Mouse (Mus musculus) hindbrain, embryonic 16.5 days (tissue): ENCODE data around the gene Vps39. TPM values are rescaled to one million over a fixed set of nuclear protein-coding genes. Genes with fewer than 3 reads are reported as not detected.

Experiments used
- ATAC-seq: fragments of 200-750 bp; cut with Nextera tagmentation; 2 replicates; pipeline ENCODE4 v1.8.0; 2017; ENCODE audit warnings: moderate TSS enrichment, moderate library complexity
- H3K27ac ChIP-seq: fragments of 300-500 bp; sonication (generic); 2 replicates; pipeline ENCODE4 v1.5.1; 2014; ENCODE audit warnings: low read depth, mild to moderate bottlenecking, control low read depth, low read length, moderate library complexity
- H3K27me3 ChIP-seq: fragments of 300-500 bp; sonication (generic); replicated peaks from 2 replicates; pipeline ENCODE4 v1.6.1; 2014; ENCODE audit warnings: low read length; ENCODE audit not compliant: control insufficient read depth, insufficient read depth
- H3K36me3 ChIP-seq: fragments of 300-500 bp; sonication (generic); 2 replicates; pipeline ENCODE4 v1.6.1; 2014; ENCODE audit warnings: mild to moderate bottlenecking, low read length, moderate library complexity, mixed read lengths; ENCODE audit not compliant: control insufficient read depth, insufficient read depth
- H3K4me1 ChIP-seq: fragments of 300-500 bp; sonication (generic); 2 replicates; pipeline ENCODE4 v1.6.1; 2014; ENCODE audit warnings: low read depth, low read length; ENCODE audit not compliant: control insufficient read depth, insufficient read depth
- H3K4me2 ChIP-seq: fragments of 300-500 bp; sonication (generic); 2 replicates; pipeline ENCODE4 v1.6.1; 2014; ENCODE audit warnings: mild to moderate bottlenecking, low read length, control low read depth, moderate library complexity
- H3K4me3 ChIP-seq: fragments of 300-500 bp; sonication (generic); 2 replicates; pipeline ENCODE4 v1.5.1; 2014; ENCODE audit warnings: mild to moderate bottlenecking, low read length, control low read depth, moderate library complexity
- H3K9ac ChIP-seq: fragments of 300-500 bp; sonication (generic); 2 replicates; pipeline ENCODE4 v1.6.1; 2014; ENCODE audit warnings: low read depth, mild to moderate bottlenecking, control low read depth, low read length, moderate library complexity
- H3K9me3 ChIP-seq: fragments of 300-500 bp; sonication (generic); 2 replicates; pipeline ENCODE4 v1.6.1; 2014; ENCODE audit warnings: mild to moderate bottlenecking, low read length, moderate library complexity; ENCODE audit not compliant: control insufficient read depth
- WGBS: fragments of 180-500 bp; shearing (Covaris S2); extraction: QIAGEN DNeasy Blood & Tissue Kit; methylation state at CpG from one replicate; pipeline ENCODE4 v1.1.7; 2014; 5-methylcytosine and 5-hydroxymethylcytosine counted together
- polyA plus RNA-seq: library from polyadenylated mRNA; unstranded; fragments of >200 nt; fragmentation: Nextera tagmentation; extraction: Ambion mirVana; gene quantifications from 2 replicates; pipeline ENCODE4 v1.2.1, GENCODE M21; 2015

Gene Vps39
- polyA plus RNA-seq, result 43.0 and 44.5 TPM in 2 replicates

GRCm38 (mm10) chr2:120352682-120353646 is at the start of gene Vps39:
TSS of gene Vps39 (minus strand) at chr2:120353137.
- H3K9me3 ChIP-seq, result no peaks in the 10 kb centered on the region
- H3K4me1 ChIP-seq, result peaks cover 13% of the 10 kb centered on the region
- H3K9ac ChIP-seq, result peak within 1 kb of the TSS; percentile 77
- peaks cover 21% of the 10 kb centered on the region for H3K36me3 ChIP-seq
- H3K27me3 ChIP-seq, result no peaks in the 10 kb centered on the region
- H3K4me3 ChIP-seq, result peak within 1 kb of the TSS; percentile 65
- WGBS, result 11% methylated on average over 43 of the region's 44 CpGs
- peak; percentile 98 for ATAC-seq
- H3K27ac ChIP-seq, result peak within 1 kb of the TSS; percentile 82
- peak within 1 kb of the TSS; percentile 71 for H3K4me2 ChIP-seq

- H3K9me3 ChIP-seq, result no peaks in the 10 kb centered on the region
- no peak overlapping the region for H3K4me3 ChIP-seq
- no peak for ATAC-seq
- H3K9ac ChIP-seq, result no peak overlapping the region
- no peak overlapping the region for H3K4me2 ChIP-seq
- 94% methylated on average over 1 of the region's 1 CpGs for WGBS
- H3K27ac ChIP-seq, result no peak overlapping the region
- peaks cover 7% of the 10 kb centered on the region for H3K4me1 ChIP-seq
- no peaks in the 10 kb centered on the region for H3K27me3 ChIP-seq
- peaks cover 12% of the 10 kb centered on the region for H3K36me3 ChIP-seq
Observed at GRCm38 (mm10) chr2:120397951-120398350, 45.0 kb upstream of the Vps39 start.

- H3K9ac ChIP-seq, result no peak overlapping the region
- no peak for ATAC-seq
- no peaks in the 10 kb centered on the region for H3K4me1 ChIP-seq
- H3K4me3 ChIP-seq, result no peak overlapping the region
- no peak overlapping the region for H3K4me2 ChIP-seq
- H3K9me3 ChIP-seq, result no peaks in the 10 kb centered on the region
- H3K36me3 ChIP-seq, result peaks cover 33% of the 10 kb centered on the region
- no peak overlapping the region for H3K27ac ChIP-seq
- H3K27me3 ChIP-seq, result no peaks in the 10 kb centered on the region
Observed at GRCm38 (mm10) chr2:120392406-120392805, 39.5 kb upstream of the Vps39 start.

- WGBS, result 95% methylated on average over 1 of the region's 1 CpGs
- H3K36me3 ChIP-seq, result peaks cover 31% of the 10 kb centered on the region
- no peaks in the 10 kb centered on the region for H3K9me3 ChIP-seq
- no peaks in the 10 kb centered on the region for H3K27me3 ChIP-seq
- H3K27ac ChIP-seq, result no peak overlapping the region
- H3K9ac ChIP-seq, result no peak overlapping the region
- H3K4me1 ChIP-seq, result no peaks in the 10 kb centered on the region
- no peak overlapping the region for H3K4me3 ChIP-seq
- no peak for ATAC-seq
- no peak overlapping the region for H3K4me2 ChIP-seq
Observed at GRCm38 (mm10) chr2:120390934-120391333, 38.0 kb upstream of the Vps39 start.

GRCm38 (mm10) chr2:120389376-120389775 is 36.4 kb upstream of the Vps39 start:
- no peak overlapping the region for H3K27ac ChIP-seq
- H3K27me3 ChIP-seq, result no peaks in the 10 kb centered on the region
- H3K4me3 ChIP-seq, result no peak overlapping the region
- H3K4me1 ChIP-seq, result no peaks in the 10 kb centered on the region
- no peak overlapping the region for H3K9ac ChIP-seq
- H3K36me3 ChIP-seq, result peaks cover 26% of the 10 kb centered on the region
- 90% methylated on average over 3 of the region's 3 CpGs for WGBS
- ATAC-seq, result no peak
- H3K9me3 ChIP-seq, result no peaks in the 10 kb centered on the region
- H3K4me2 ChIP-seq, result no peak overlapping the region

GRCm38 (mm10) chr2:120387291-120387690 is 34.4 kb upstream of the Vps39 start:
- Histone ChIP-seq H3K27me3 (no peaks in the 10 kb centered on the region), H3K9ac (no peak overlapping the region), H3K4me3 (no peak overlapping the region), H3K36me3 (peaks cover 29% of the 10 kb centered on the region), H3K4me2 (no peak overlapping the region), H3K27ac (no peak overlapping the region), H3K4me1 (no peaks in the 10 kb centered on the region), H3K9me3 (no peaks in the 10 kb centered on the region)
- ATAC-seq, result no peak
- 94% methylated on average over 1 of the region's 1 CpGs for WGBS

GRCm38 (mm10) chr2:120386264-120386663 is 33.3 kb upstream of the Vps39 start:
- H3K9ac ChIP-seq, result no peak overlapping the region
- peaks cover 29% of the 10 kb centered on the region for H3K36me3 ChIP-seq
- no peak overlapping the region for H3K27ac ChIP-seq
- H3K27me3 ChIP-seq, result no peaks in the 10 kb centered on the region
- H3K4me2 ChIP-seq, result no peak overlapping the region
- H3K4me1 ChIP-seq, result no peaks in the 10 kb centered on the region
- no peak overlapping the region for H3K4me3 ChIP-seq
- no peaks in the 10 kb centered on the region for H3K9me3 ChIP-seq
- WGBS, result 100% methylated on average over 1 of the region's 1 CpGs
- no peak for ATAC-seq

GRCm38 (mm10) chr2:120373858-120374257 is 20.9 kb upstream of the Vps39 start:
- Histone ChIP-seq H3K9ac (no peak overlapping the region), H3K4me2 (no peak overlapping the region), H3K27me3 (no peaks in the 10 kb centered on the region), H3K4me1 (no peaks in the 10 kb centered on the region), H3K9me3 (no peaks in the 10 kb centered on the region), H3K36me3 (peaks cover 17% of the 10 kb centered on the region), H3K27ac (no peak overlapping the region), H3K4me3 (no peak overlapping the region)
- 71% methylated on average over 4 of the region's 4 CpGs for WGBS
- no peak for ATAC-seq

- Histone ChIP-seq H3K9ac (no peak overlapping the region), H3K27ac (no peak overlapping the region), H3K9me3 (no peaks in the 10 kb centered on the region), H3K36me3 (peaks cover 24% of the 10 kb centered on the region), H3K27me3 (no peaks in the 10 kb centered on the region), H3K4me3 (no peak overlapping the region), H3K4me1 (no peaks in the 10 kb centered on the region), H3K4me2 (no peak overlapping the region)
- 94% methylated on average over 4 of the region's 4 CpGs for WGBS
- ATAC-seq, result no peak
Observed at GRCm38 (mm10) chr2:120367416-120368207, 14.7 kb upstream of the Vps39 start.
